Mouse (Mus musculus): ENCODE measurements at regions not wholly inside any gene's neighbourhood (a gene's known extent, or its start where the extent isn't known, plus 50 kb on each side); places are given as distances from the start of the nearest gene placed in this dataset.
"Not testable (repeated sequence)": the region's sequence is repeated elsewhere in the genome, so short reads cannot be mapped to it uniquely, and the experiment has no call there.

GRCm38 (mm10) chr17:4024384-4024783, 328.3 kb upstream of the Nox3 start:
- no peak for DNase-seq (ENCODE audit: low spot score in 2 of 2)

DNA sequence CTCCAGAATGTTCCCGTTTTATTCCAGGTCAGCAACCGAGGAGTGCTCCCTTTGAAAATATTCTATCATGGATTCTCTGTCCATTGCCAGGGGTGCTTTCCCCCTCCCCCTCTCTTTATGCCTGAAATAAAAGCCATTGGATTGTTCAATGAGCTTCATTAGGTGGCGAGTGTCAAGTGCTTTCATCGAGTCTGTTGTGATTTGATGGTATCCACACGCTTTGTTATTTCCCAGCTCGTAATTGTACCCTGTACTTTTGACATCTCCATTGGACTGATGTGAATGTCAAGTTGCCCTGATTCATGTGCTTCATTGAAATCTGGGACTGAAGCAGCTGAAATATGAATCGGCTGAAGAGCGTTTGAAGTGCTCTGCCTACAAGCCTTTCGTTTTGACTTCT, 333.1 kb upstream of the Nox3 start:
- no peak for DNase-seq (ENCODE audit: low spot score in 2 of 2)

GRCm38 (mm10) chr17:4034816-4035360, 338.8 kb upstream of the Nox3 start:
- no peak for DNase-seq (ENCODE audit: low spot score in 2 of 2)

DNA sequence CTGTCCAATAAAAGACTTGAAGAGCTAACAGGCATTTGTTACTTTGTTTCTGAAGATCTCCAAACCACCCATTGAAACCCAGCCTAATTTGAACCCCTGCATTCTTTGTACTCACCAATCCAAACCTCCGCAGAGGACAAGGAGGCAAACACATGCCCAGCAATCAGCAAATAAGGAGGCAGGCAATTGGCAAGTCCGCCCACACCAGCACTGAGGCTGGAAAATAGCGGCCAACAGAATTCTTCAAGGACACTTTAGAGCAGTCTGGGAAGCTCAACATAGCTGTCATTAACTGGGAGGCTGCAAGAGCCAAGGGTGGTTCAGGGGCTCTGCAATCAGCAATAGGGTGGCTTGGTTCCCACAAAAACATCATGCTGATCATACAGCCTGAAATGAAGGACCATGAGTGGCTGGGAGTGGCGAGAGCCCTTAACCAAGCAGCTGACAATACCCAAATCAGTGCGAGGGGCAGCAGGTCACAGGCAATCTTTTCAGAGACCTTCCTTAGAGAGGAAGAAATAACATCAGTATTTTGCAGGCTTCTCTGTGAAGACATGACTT, 344.1 kb upstream of the Nox3 start:
- peak; percentile 8 for DNase-seq (ENCODE audit: low spot score in 2 of 2)

DNA sequence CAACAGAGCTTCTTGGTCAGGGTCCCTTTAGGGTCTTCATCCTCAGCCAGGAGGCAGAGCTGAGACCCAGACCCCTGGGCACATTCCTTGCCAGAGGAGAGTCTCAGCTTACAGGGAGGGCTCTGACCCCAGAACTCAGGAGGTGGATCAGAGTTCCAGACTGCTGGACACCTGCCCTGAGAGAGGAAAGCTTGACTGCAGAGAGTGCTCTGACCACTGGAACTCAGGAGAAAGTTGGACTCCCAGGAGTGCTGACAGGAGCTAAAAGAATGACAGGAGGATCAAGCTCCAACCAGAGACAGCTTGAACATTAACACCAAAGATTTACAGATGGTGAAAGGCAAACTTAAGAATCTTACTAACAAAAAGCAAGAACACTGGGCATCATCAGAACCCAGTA, 364.1 kb upstream of the Nox3 start:
- not testable (repeated sequence) for DNase-seq (ENCODE audit: low spot score in 2 of 2)

- DNase-seq (ENCODE audit: low spot score in 2 of 2) = peak in 1 of 2 experiments; percentile 6
Measured at GRCm38 (mm10) chr17:4073381-4073780, 377.3 kb upstream of the Nox3 start.

- no peak for DNase-seq (ENCODE audit: low spot score in 2 of 2)
Measured at GRCm38 (mm10) chr17:4080564-4080963, 384.5 kb upstream of the Nox3 start.

DNA sequence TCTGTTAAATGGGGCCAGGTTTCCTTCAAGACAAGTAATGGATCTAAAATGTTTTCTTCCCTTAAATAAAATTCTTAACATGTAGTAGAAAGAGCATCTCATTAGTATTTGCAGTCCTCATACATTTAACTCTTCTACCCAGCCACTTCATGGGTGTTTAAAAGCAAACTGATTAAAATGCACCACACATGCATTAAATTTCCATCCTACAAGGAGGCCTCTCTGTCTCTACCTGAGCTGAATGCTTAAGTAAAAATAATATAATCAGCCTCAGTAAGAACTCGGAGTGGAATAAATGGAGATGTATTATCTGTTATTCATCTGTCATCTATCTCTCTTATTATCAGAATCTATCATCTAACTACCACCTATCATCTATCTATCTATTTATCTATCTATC, 398.6 kb upstream of the Nox3 start:
- DNase-seq (ENCODE audit: low spot score in 2 of 2) = no peak

GRCm38 (mm10) chr17:4103321-4103720, 407.3 kb upstream of the Nox3 start:
- no peak for DNase-seq (ENCODE audit: low spot score in 2 of 2)

GRCm38 (mm10) chr17:4109263-4109662, 413.2 kb upstream of the Nox3 start:
- peak in 1 of 2 experiments; percentile 9 for DNase-seq (ENCODE audit: low spot score in 2 of 2)

DNA sequence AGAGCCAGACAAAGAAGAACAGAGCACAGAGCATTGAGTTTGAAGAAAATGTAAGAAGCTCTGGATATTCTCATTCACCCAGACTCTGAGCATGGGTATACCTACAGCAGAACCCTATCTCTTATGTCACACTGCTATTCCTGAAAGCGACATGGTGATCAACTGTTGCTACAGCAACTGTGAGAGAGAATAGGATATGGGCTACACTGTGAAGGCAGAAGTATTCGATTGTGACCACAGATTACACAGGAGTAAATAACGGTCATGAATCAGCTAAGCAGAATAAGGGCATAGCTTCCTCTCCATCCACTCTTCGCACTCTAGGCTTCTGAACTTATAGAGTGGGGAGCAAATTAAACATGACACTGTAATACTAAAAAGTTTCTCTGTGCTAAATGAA, 417.0 kb upstream of the Nox3 start:
- no peak for DNase-seq (ENCODE audit: low spot score in 2 of 2)

DNA sequence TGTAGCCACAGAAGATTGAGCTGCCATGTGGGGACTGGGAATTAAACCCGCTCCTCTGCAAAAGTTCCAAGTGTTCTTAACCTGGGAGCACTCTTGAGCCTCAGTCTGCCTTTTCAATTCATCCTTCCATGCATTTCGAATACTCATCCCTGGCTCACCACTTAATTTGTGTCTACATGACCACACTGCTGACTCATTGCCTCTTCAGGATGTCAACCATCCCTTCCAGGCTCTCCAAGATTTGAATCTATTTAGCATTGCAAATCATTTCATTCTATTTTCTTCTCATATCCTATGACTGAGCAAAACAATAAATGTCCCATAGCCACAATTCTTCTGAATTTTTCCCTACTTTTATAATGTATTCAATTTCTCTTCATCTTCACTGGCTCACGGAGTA, 420.4 kb upstream of the Nox3 start:
- no peak for DNase-seq (ENCODE audit: low spot score in 2 of 2)

- DNase-seq (ENCODE audit: low spot score in 2 of 2) = no peak
Measured at GRCm38 (mm10) chr17:4133678-4134077, 437.6 kb upstream of the Nox3 start.

- DNase-seq (ENCODE audit: low spot score in 2 of 2) = no peak
Measured at GRCm38 (mm10) chr17:4163502-4163901, 467.4 kb upstream of the Nox3 start.

DNA sequence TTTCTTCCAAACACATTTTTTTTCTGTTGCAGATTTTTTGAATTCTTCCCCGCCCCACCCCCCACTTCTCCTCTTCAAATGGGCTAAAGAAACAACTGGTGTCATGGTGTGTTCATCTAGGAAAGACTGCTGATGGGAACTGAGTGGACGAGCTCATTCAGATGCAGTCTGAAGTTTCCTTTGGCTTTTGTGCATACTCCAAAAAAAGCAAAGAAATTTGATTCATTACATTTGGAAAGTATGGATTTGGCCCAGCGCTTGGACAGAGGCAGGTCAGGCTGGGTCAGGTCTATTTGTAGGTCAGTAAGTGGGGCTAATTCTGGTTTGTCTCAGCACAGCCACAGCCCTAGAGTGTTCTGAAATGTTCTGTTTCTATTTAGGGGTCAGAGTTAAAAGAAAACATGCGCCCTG, 477.9 kb upstream of the Nox3 start:
- DNase-seq (ENCODE audit: low spot score in 2 of 2) = no peak

- DNase-seq (ENCODE audit: low spot score in 2 of 2) = no peak
Measured at GRCm38 (mm10) chr17:4175006-4175405, 478.9 kb upstream of the Nox3 start.

DNA sequence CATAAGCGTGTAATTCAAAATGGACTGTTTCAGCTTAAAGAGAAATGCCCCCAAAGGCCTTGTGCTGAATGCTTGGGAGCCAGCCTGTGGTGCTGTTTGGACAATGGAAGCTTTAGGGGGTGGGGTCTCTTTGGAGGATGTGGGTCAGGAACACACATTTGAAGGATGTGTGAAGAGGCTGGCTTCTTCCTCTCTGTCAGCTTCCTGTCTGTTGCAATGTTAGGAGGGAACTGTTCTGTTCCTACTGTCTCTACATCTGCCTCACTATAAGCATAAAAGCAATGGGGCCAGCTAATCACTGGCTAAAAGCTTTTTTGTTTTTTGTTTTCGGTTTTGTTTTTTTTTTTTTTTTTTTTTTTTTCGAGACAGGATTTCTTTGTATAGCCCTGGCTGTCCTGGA, 480.5 kb upstream of the Nox3 start:
- no peak for DNase-seq (ENCODE audit: low spot score in 2 of 2)

GRCm38 (mm10) chr17:4177485-4178150, 481.6 kb upstream of the Nox3 start:
- no peak for DNase-seq (ENCODE audit: low spot score in 2 of 2)

GRCm38 (mm10) chr17:4179271-4179670, 483.2 kb upstream of the Nox3 start:
- DNase-seq (ENCODE audit: low spot score in 2 of 2) = no peak

- DNase-seq (ENCODE audit: low spot score in 2 of 2) = no peak
Measured at GRCm38 (mm10) chr17:4182106-4182505, 486.0 kb upstream of the Nox3 start.

DNA sequence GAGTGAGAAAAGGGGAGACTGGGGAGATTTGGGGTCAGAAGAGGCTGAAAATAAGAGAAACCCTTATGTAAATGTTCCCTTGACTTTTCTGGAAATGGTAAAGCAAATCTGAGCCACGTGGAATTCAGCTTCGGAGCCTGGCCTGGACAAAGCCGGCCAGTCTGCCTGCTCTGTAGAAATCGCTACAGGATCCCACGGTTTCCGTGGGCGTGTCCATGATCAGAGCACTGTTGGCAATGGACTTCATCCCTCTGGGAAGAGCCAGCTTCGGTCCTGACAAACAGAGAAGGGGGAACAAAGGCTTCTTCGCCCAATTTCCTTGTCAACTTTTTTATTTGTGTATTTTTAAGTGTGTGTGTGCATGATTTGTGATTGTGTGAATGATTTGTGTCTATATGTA, 490.7 kb upstream of the Nox3 start:
- DNase-seq (ENCODE audit: low spot score in 2 of 2) = no peak

DNA sequence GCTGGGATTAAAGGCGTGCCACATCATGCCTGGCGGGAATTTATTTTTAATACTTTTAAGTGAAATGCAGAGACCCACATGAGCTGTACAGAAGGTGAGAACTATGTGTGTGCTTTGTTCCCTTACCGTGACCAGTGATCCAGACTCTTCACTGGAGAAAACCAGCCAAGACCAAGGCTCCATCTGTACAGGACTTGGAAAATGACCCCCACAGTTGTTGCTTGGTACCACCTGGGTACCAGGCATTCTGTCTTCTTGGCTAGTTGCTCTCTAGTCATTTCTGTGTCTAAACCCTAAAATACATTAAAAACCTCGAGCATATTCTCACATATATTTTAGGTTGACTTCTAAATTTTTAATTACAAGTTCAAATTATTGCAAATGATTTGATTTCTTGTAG, 491.5 kb upstream of the Nox3 start:
- DNase-seq (ENCODE audit: low spot score in 2 of 2) = no peak

DNA sequence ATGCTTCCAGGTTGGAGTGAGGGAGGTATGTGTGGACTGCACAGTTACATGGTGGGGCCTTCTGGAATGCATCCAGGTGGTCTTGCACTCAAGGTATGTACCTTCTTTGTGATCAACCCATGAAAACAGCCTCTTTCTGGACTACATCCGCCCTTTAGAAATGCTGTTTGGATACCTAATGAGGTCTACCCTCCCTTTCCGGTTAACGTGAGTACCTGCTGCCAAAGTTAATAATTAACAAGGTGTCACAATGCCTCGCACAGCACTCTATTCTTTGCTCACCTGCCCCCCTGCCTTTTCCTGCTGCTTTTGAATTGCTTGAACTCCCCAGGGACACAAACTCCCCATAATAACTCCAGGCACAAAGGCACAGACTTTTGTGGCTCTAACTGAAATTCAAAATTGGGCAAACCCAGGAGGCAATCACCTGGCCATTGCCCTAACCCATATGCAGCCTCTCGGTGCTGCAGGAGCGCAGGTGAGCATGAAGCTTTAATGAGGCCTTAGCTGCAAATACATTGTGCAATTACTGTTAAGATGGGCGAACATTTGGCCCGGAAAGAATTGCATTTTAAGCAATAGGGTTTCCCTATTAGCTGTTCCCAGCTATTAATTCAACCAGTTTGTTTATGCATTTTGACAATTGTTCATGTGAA, 500.9 kb upstream of the Nox3 start:
- DNase-seq (ENCODE audit: low spot score in 2 of 2) = no peak
